Mouse (Mus musculus) CH12.LX (cell line): ENCODE measurements around the gene Naa60.

Experiments used
- CHD2 ChIP-seq: IDR thresholded peaks from 2 replicates; pipeline ENCODE4 v1.6.1; 2011; ENCODE audit warnings: low read length, improper control_type of control experiment
- CTCF ChIP-seq, 2 experiments: IDR thresholded peaks in 1 of 2; conservative IDR thresholded peaks in 1 of 2; 2 replicates each; pipeline ENCODE4 v1.5.1; 2011 to 2012; ENCODE audit warnings: low read depth in 2 of 2, low read length in 2 of 2, improper control_type of control experiment in 1 of 2, inconsistent platforms in 1 of 2, mild to moderate bottlenecking in 1 of 2, moderate library complexity in 1 of 2
- E2F4 ChIP-seq: IDR thresholded peaks from 2 replicates; pipeline ENCODE4 v1.6.1; 2011; ENCODE audit warnings: low read depth, low read length, improper control_type of control experiment; ENCODE audit not compliant: insufficient replicate concordance
- EP300 ChIP-seq: IDR thresholded peaks from 2 replicates; pipeline ENCODE4 v1.6.1; 2011; ENCODE audit warnings: low read length, improper control_type of control experiment
- HCFC1 ChIP-seq: IDR thresholded peaks from 2 replicates; pipeline ENCODE4 v1.6.1; 2012; ENCODE audit warnings: low read depth, mild to moderate bottlenecking, inconsistent platforms, low read length, improper control_type of control experiment
- MEF2A ChIP-seq: IDR thresholded peaks from 2 replicates; pipeline ENCODE4 v1.6.1; 2014; ENCODE audit warnings: low read depth, mild to moderate bottlenecking, inconsistent platforms, low read length, improper control_type of control experiment, borderline replicate concordance
- POLR2A ChIP-seq: IDR thresholded peaks from 2 replicates; pipeline ENCODE4 v1.6.1; 2011; ENCODE audit warnings: low read depth, mild to moderate bottlenecking, improper control_type of control experiment, low read length
- POLR2AphosphoS2 ChIP-seq: IDR thresholded peaks from 2 replicates; pipeline ENCODE4 v1.6.1; 2011; ENCODE audit warnings: low read depth, low read length, improper control_type of control experiment
- SIN3A ChIP-seq: IDR thresholded peaks from 2 replicates; pipeline ENCODE4 v1.6.1; 2012; ENCODE audit warnings: low read length, improper control_type of control experiment, inconsistent platforms
- TCF12 ChIP-seq: IDR thresholded peaks from 2 replicates; pipeline ENCODE4 v1.6.1; 2014; ENCODE audit warnings: low read depth, mild to moderate bottlenecking, inconsistent platforms, low read length, improper control_type of control experiment
- USF2 ChIP-seq: conservative IDR thresholded peaks from 2 replicates; pipeline ENCODE4 v1.6.1; 2011; ENCODE audit warnings: low read depth, low read length, improper control_type of control experiment
- ZKSCAN1 ChIP-seq: IDR thresholded peaks from 2 replicates; pipeline ENCODE4 v1.6.1; 2012; ENCODE audit warnings: low read depth, inconsistent platforms, low read length, improper control_type of control experiment, borderline replicate concordance
- ZMIZ1 ChIP-seq: IDR thresholded peaks from 2 replicates; pipeline ENCODE4 v1.6.1; 2012; ENCODE audit warnings: low read depth, mild to moderate bottlenecking, inconsistent platforms, low read length, improper control_type of control experiment
- ZNF384 ChIP-seq: IDR thresholded peaks from 2 replicates; pipeline ENCODE4 v1.6.1; 2012; ENCODE audit warnings: low read depth, low read length, improper control_type of control experiment, inconsistent platforms

- no peak for TF ChIP-seq POLR2A
- no peak for TF ChIP-seq E2F4
- no peak for TF ChIP-seq EP300
- TF ChIP-seq CTCF (conservative IDR thresholded peaks at IDR 0.05 in 1 of 2, IDR thresholded peaks at IDR 0.05 in 1 of 2; ENCODE audit: low read depth in 2 of 2, low read length in 2 of 2) = no peak
- TF ChIP-seq MEF2A = no peak
- TF ChIP-seq TCF12 = no peak
- TF ChIP-seq ZKSCAN1 = no peak
- TF ChIP-seq HCFC1 = no peak
- no peak for TF ChIP-seq CHD2
- no peak for TF ChIP-seq USF2
- no peak for TF ChIP-seq POLR2AphosphoS2
- TF ChIP-seq ZMIZ1 = no peak
- no peak for TF ChIP-seq ZNF384
- TF ChIP-seq SIN3A = no peak
Observed at GRCm38 (mm10) chr16:3907471-3907870, 35.3 kb downstream of the Naa60 start.
